Mouse (Mus musculus) small intestine, adult 2 months (tissue): ENCODE measurements at regions not wholly inside any gene's neighbourhood (a gene's known extent, or its start where the extent isn't known, plus 50 kb on each side); places are given as distances from the start of the nearest gene placed in this dataset.

Experiments
- H3K27ac ChIP-seq: fragments of 200-500 bp; 2 replicates; pipeline ENCODE4 v1.5.1; 2012; ENCODE audit warnings: low read depth, low read length, control low read depth, inconsistent platforms; ENCODE audit not compliant: insufficient read depth
- H3K27me3 ChIP-seq: fragments of 200-500 bp; 2 replicates; pipeline ENCODE4 v1.6.1; 2012; ENCODE audit warnings: mild to moderate bottlenecking, moderate library complexity, low read length, inconsistent platforms; ENCODE audit not compliant: control insufficient read depth, insufficient read depth
- H3K36me3 ChIP-seq: fragments of 200-500 bp; 2 replicates; pipeline ENCODE4 v1.6.1; 2012; ENCODE audit warnings: mild to moderate bottlenecking, low read length, control low read depth, inconsistent platforms; ENCODE audit not compliant: control insufficient read depth, insufficient read depth
- H3K4me1 ChIP-seq: fragments of 200-500 bp; 2 replicates; pipeline ENCODE4 v1.6.1; 2012; ENCODE audit warnings: low read length, inconsistent platforms, mixed read lengths; ENCODE audit not compliant: control insufficient read depth, insufficient read depth, insufficient read length
- H3K4me3 ChIP-seq: fragments of 200-500 bp; 2 replicates; pipeline ENCODE4 v1.5.1; 2012; ENCODE audit warnings: low read depth, mild to moderate bottlenecking, control low read depth, inconsistent platforms, low read length, moderate library complexity
- CTCF ChIP-seq: fragments of 200-500 bp; IDR thresholded peaks from 2 replicates; pipeline ENCODE4 v1.5.1; 2012; ENCODE audit warnings: low read depth, mild to moderate bottlenecking, control low read depth, inconsistent platforms, low read length, moderate library complexity, mixed read lengths; ENCODE audit not compliant: insufficient replicate concordance, insufficient read length; ENCODE audit errors: extremely low read depth
- POLR2A ChIP-seq: fragments of 200-500 bp; IDR thresholded peaks from 2 replicates; pipeline ENCODE4 v1.6.1; 2012; ENCODE audit warnings: low read depth, mild to moderate bottlenecking, control low read depth, inconsistent platforms, low read length, moderate library complexity
- WGBS: fragments of 180-500 bp; shearing (Covaris S2); methylation state at CpG from one replicate; pipeline ENCODE4 v1.1.7; 2018; 5-methylcytosine and 5-hydroxymethylcytosine counted together

DNA sequence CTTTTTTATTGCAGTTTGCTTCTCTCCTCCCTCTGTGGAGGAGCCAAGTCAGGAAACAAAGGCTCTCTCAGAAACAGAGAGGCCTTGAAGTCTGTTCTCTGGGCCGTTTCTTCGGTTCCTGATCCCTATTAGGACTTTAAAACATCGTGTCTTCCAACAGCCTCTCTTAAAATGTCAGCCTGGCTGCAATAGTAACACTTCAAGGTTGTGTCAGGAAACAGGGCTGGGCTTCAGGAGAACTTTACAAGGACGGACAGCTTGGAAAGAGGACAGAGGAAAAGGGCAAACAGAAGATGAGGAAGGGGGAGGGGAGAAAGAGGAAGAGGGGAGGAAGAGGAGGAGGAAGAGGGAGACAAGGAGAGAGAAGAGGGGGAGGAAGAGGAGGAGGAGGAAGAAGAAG lies 191.7 kb upstream of the Rreb1 start:
- Histone ChIP-seq H3K4me3 (no peak overlapping the region), H3K27me3 (no peaks in the 10 kb centered on the region), H3K27ac (no peak overlapping the region), H3K36me3 (no peaks in the 10 kb centered on the region), H3K4me1 (peaks cover 4% of the 10 kb centered on the region; the same call in 1 of the 2 replicates)
- WGBS, result 25% methylated on average over 4 of the region's 4 CpGs
- TF ChIP-seq POLR2A, result no peak
- no peak for TF ChIP-seq CTCF

- H3K27me3 ChIP-seq, result no peaks in the 10 kb centered on the region
- H3K36me3 ChIP-seq, result no peaks in the 10 kb centered on the region
- peaks cover 11% of the 10 kb centered on the region; the same call in 1 of the 2 replicates for H3K4me1 ChIP-seq
- no peak overlapping the region for H3K27ac ChIP-seq
- TF ChIP-seq POLR2A (no peak), CTCF (no peak)
- 97% methylated on average over 3 of the region's 3 CpGs for WGBS
- no peak overlapping the region for H3K4me3 ChIP-seq
These were observed 190.3 kb upstream of the Rreb1 start for GRCm38 (mm10) chr13:37587911-37588310.

GRCm38 (mm10) chr13:37588528-37589176 lies 189.5 kb upstream of the Rreb1 start:
- no peak overlapping the region for H3K27ac ChIP-seq
- TF ChIP-seq POLR2A (no peak), CTCF (no peak)
- no peak overlapping the region for H3K4me3 ChIP-seq
- H3K4me1 ChIP-seq, result peaks cover 11% of the 10 kb centered on the region; the same call in 1 of the 2 replicates
- no peaks in the 10 kb centered on the region for H3K27me3 ChIP-seq
- 37% methylated on average over 8 of the region's 8 CpGs for WGBS
- H3K36me3 ChIP-seq, result no peaks in the 10 kb centered on the region

DNA sequence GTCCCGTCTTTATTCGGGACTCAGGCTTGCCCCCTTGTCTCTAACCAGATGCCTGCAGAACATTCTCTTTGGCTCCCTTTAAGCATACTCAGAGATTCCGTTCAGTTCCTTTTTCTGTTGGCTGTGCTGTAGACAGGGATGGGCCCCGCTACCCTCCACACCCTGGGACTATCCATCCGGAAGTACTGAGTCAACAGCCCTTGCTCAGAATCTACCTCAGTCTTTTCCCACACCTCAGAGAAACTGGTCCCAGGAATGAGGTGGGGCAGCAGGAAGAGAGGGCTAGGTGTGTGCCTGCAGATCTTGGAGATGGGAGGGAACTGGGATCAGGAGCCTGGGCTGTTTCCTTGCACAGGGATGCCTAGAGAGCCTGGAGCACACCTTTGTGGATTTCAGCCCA lies 186.1 kb upstream of the Rreb1 start:
- peaks cover 11% of the 10 kb centered on the region; the same call in 1 of the 2 replicates for H3K4me1 ChIP-seq
- no peaks in the 10 kb centered on the region for H3K27me3 ChIP-seq
- 35% methylated on average over 5 of the region's 5 CpGs for WGBS
- H3K36me3 ChIP-seq, result no peaks in the 10 kb centered on the region
- no peak for TF ChIP-seq CTCF
- no peak for TF ChIP-seq POLR2A
- H3K27ac ChIP-seq, result no peak overlapping the region
- H3K4me3 ChIP-seq, result no peak overlapping the region

DNA sequence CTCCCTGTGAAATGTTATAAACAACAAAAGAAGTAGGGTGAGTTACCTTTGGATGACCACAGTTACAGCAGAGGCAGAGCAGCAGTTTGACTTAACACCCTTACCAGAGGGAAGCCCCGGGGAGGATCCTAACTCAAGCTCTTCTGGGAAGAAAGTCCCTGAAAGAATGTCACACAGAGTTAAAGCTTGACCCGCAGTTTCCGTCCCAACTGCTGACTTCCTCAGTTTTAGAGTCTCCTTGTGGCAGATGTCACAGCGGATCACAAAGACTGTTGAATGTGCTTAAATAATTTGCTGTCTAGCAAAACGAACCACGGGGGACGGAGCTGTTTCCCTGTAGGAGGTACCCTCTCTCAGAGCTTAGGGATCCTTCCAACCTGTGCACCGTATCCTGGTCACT lies 183.0 kb upstream of the Rreb1 start:
- 69% methylated on average over 8 of the region's 8 CpGs for WGBS
- Histone ChIP-seq H3K27ac (no peak overlapping the region), H3K4me1 (peaks cover 7% of the 10 kb centered on the region; the same call in 1 of the 2 replicates), H3K27me3 (no peaks in the 10 kb centered on the region), H3K4me3 (no peak overlapping the region), H3K36me3 (no peaks in the 10 kb centered on the region)
- TF ChIP-seq POLR2A (no peak), CTCF (no peak)

- Histone ChIP-seq H3K27ac (no peak overlapping the region), H3K36me3 (no peaks in the 10 kb centered on the region), H3K27me3 (no peaks in the 10 kb centered on the region), H3K4me3 (no peak overlapping the region), H3K4me1 (no peaks in the 10 kb centered on the region; the same call in 1 of the 2 replicates)
- 56% methylated on average over 8 of the region's 8 CpGs for WGBS
- no peak for TF ChIP-seq CTCF
- no peak for TF ChIP-seq POLR2A
These were observed 180.6 kb upstream of the Rreb1 start for GRCm38 (mm10) chr13:37597575-37597974.

- TF ChIP-seq CTCF, result no peak
- no peak for TF ChIP-seq POLR2A
- Histone ChIP-seq H3K36me3 (no peaks in the 10 kb centered on the region), H3K4me1 (no peaks in the 10 kb centered on the region; the same call in 1 of the 2 replicates), H3K27me3 (no peaks in the 10 kb centered on the region), H3K4me3 (no peak overlapping the region), H3K27ac (no peak overlapping the region)
- WGBS, result 56% methylated on average over 10 of the region's 10 CpGs
These were observed 179.9 kb upstream of the Rreb1 start for GRCm38 (mm10) chr13:37598165-37598775.
